Mouse (Mus musculus) erythroblast, embryonic 14.5 days (primary cell): ENCODE data around the gene Ccdc89.

Experiments
- GATA1 ChIP-seq: IDR thresholded peaks from 2 replicates; pipeline ENCODE4 v1.6.1; 2012; ENCODE audit warnings: low read length, inconsistent platforms, mixed read lengths
- TAL1 ChIP-seq: IDR thresholded peaks from 3 replicates; pipeline ENCODE4 v1.6.1; 2012; ENCODE audit warnings: low read length, inconsistent platforms, mixed read lengths

DNA sequence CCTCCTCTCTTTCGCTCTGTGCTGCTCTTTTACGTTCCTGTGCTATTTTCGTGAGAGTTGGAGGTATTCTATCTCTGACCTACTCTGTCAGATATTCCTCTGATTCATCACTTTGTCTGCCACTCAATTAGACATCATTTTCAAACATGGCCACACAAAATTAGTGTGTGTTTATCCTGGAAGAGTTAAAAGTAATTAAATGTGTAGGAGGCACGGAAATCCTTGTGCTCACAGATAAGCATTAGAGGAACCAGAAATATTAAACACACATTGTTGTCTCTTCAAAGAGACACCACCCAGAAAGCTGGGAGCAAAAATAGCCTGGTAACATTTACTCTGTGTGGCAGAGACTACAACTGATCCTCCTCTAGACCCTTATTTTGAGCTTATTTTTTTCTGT, 13.7 kb downstream of the Ccdc89 start:
- TF ChIP-seq TAL1 (no peak), GATA1 (no peak)
